Mouse (Mus musculus) heart, embryonic 16.5 days (tissue): ENCODE results near the gene Iars2. TPM values are rescaled to one million over a fixed set of nuclear protein-coding genes. Genes with fewer than 3 reads are reported as not detected.
A peak's percentile ranks its signal among the peaks of the same experiment; 100 is the strongest.

Source experiments
- microRNA counts: library from miRNA; unstranded; fragments of <30 nt; microRNA quantifications from one replicate; lab custom pipeline; 2016
- microRNA-seq: library from miRNA; unstranded; fragments of <30 nt; microRNA quantifications from one replicate; pipeline ENCODE4, GENCODE M21; 2017
- polyA plus RNA-seq: library from polyadenylated mRNA; unstranded; fragments of >200 nt; fragmentation: Nextera tagmentation; extraction: Ambion mirVana; gene quantifications from 2 replicates; pipeline ENCODE4 v1.2.1, GENCODE M21; 2015

Gene Iars2
- polyA plus RNA-seq, 1 experiment from 2014 or later = 42.6 TPM

MicroRNA genes within 50 kb of the gene (microRNA counts, 519-probe panel; counts per million panel counts)
- microRNA mmu-miR-194 (lab: Ali Mortazavi, UCI) (2,253 counts per million, percentile 41 among the panel's probes with 10 or more counts), microRNA mmu-miR-664 (lab: Ali Mortazavi, UCI) (820 counts per million, percentile 2 among the panel's probes with 10 or more counts)

Small RNA genes within 50 kb of the gene (microRNA-seq; reads per million reads assigned to microRNA genes)
- 62.4 reads per million, percentile 46 among the genes with 10 or more reads in this experiment for gene Mir194-1
- 582 reads per million, percentile 73 among the genes with 10 or more reads in this experiment for gene Mir215
- 19.0 reads per million, percentile 34 among the genes with 10 or more reads in this experiment for gene Mir664

Other genes with a start within 250 kb of the Iars2 start
- 16.6 and 17.2 TPM in 2 replicates for gene Rab3gap2, start 125.3 kb downstream of the Iars2 start, polyA plus RNA-seq
- 26.9 and 33.6 TPM in 2 replicates for gene Bpnt1, start 2.8 kb upstream of the Iars2 start, polyA plus RNA-seq
- 95.8 and 104 TPM in 2 replicates for gene Eprs, start 33.6 kb upstream of the Iars2 start, polyA plus RNA-seq
- 0.05 and 0.07 TPM in 2 replicates for gene Slc30a10, start 125.5 kb upstream of the Iars2 start, polyA plus RNA-seq